Mouse (Mus musculus): ENCODE results near the gene Mfsd6l.

DNA sequence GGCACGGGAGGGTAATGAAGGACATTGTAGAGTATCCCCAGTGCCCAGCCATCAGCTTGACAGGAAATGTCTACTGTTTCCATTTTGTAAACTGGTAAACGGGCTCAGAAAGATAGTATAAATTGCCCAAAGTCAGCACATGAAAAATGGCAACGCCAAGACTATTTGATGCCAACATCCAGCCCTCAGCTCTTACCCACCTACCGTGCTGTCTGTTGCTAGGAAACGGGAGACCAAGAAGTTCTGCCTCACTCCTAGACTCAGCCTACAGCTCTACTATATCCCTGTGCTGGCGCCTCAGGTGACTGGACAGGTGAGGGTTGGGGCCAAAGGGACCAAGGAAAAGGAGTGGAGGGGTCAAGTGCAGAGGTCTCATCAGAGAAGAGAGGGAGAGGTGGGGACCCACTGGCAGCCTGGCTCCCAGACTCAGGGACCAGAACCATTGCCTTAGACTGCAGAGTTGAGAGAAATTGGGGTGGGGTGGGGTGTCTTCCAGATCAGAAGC lies 22.0 kb upstream of the Mfsd6l start:
- TF ChIP-seq POLR2A (IDR thresholded peaks at IDR 0.05; ENCODE audit: low read depth, low read length) (no peak), CTCF (IDR thresholded peaks at IDR 0.05; ENCODE audit: extremely low read depth, insufficient read length, insufficient replicate concordance, low read depth, low read length) (no peak)
